Comparison of ENCODE assay signal across 17 mouse cellular contexts in genomic region chrX:165191170-165191569, GRCm38 (mm10).
DNase-seq lines count a peak whose midpoint lies in the region; ATAC-seq and TF ChIP-seq lines count a peak whose summit lies in the region.
"Had no signal": no experiment of that assay in that cellular context is flagged by ENCODE, and none has a peak within 500 bp of the region (broad histone marks: within the 10 kb centered on the region; RNA-seq: fewer than 3 reads in every experiment).

No protein-coding gene starts in this region.

- CTCF ChIA-PET in Patski (lab: Charles Lee): no interaction called here

- in situ Hi-C loops in Patski (cut with MboI; ENCODE audit: low pct_unique_long_range_greater_than_20kb): loop anchor here (25.0 kb wide), 1 partner anchor 971 kb away; the partner anchor contains the start of gene Gemin8

- 28% methylated on average over 1 of the region's 1 CpGs for WGBS in liver, postnatal 0 days (ENCODE audit: insufficient replicate concordance)
- WGBS in intestine, postnatal 0 days: 34% methylated on average over 1 of the region's 1 CpGs
- WGBS in stomach, embryonic 16.5 days: 30% methylated on average over 1 of the region's 1 CpGs
- 40% methylated on average over 1 of the region's 1 CpGs for WGBS in heart, embryonic 12.5 days

- no peak overlapping the region for H3K9ac ChIP-seq in liver, postnatal 0 days (replicated peaks)
- H3K9ac ChIP-seq in intestine, postnatal 0 days (ENCODE audit: low read depth, low read length): no peak overlapping the region
- H3K9ac ChIP-seq in stomach, embryonic 16.5 days (ENCODE audit: low read length): no peak overlapping the region
- H3K9ac ChIP-seq in heart, embryonic 12.5 days: no peak overlapping the region
- H3K9ac ChIP-seq: forebrain, embryonic 13.5 days; heart, embryonic 15.5 days had no signal

- H3K27me3 ChIP-seq in liver, postnatal 0 days (ENCODE audit: insufficient read depth, low read length): no peaks in the 10 kb centered on the region
- peaks cover 5% of the 10 kb centered on the region for H3K27me3 ChIP-seq in Patski
- H3K27me3 ChIP-seq in intestine, postnatal 0 days (replicated peaks; ENCODE audit: control insufficient read depth, insufficient read depth, low read length): no peaks in the 10 kb centered on the region
- H3K27me3 ChIP-seq in stomach, embryonic 16.5 days (ENCODE audit: control insufficient read depth, insufficient read depth, low read length): no peaks in the 10 kb centered on the region
- H3K27me3 ChIP-seq in heart, embryonic 12.5 days (replicated peaks): no peaks in the 10 kb centered on the region
- H3K27me3 ChIP-seq: forebrain, embryonic 13.5 days; heart, embryonic 15.5 days had no signal

- H3K27ac ChIP-seq in liver, postnatal 0 days (ENCODE audit: low read depth): no peak overlapping the region
- no peak overlapping the region for H3K27ac ChIP-seq in intestine, postnatal 0 days (ENCODE audit: low read depth, low read length)
- H3K27ac ChIP-seq in stomach, embryonic 16.5 days (ENCODE audit: low read length): no peak overlapping the region
- no peak overlapping the region for H3K27ac ChIP-seq in heart, embryonic 12.5 days (ENCODE audit: poor library complexity, severe bottlenecking)
- H3K27ac ChIP-seq: embryonic facial prominence, embryonic 10.5 days; forebrain, embryonic 13.5 days; heart, embryonic 15.5 days; hindbrain, embryonic 10.5 days had no signal

- no peak for TF ChIP-seq CTCF in liver, postnatal 0 days (IDR thresholded peaks at IDR 0.05; ENCODE audit: low read depth)
- peak; percentile 10 for TF ChIP-seq CTCF in Patski (IDR thresholded peaks at IDR 0.05)
- TF ChIP-seq CTCF in intestine, postnatal 0 days (IDR thresholded peaks at IDR 0.05; ENCODE audit: low read depth): peak; percentile 28

- H3K4me1 ChIP-seq in liver, postnatal 0 days (ENCODE audit: insufficient read depth): no peaks in the 10 kb centered on the region
- H3K4me1 ChIP-seq in intestine, postnatal 0 days (replicated peaks; ENCODE audit: control insufficient read depth, insufficient read depth, low read length): no peaks in the 10 kb centered on the region
- H3K4me1 ChIP-seq in stomach, embryonic 16.5 days (ENCODE audit: control insufficient read depth, insufficient read depth, low read length): no peaks in the 10 kb centered on the region
- H3K4me1 ChIP-seq in heart, embryonic 12.5 days (replicated peaks): no peaks in the 10 kb centered on the region
- H3K4me1 ChIP-seq: embryonic facial prominence, embryonic 10.5 days; forebrain, embryonic 13.5 days; heart, embryonic 15.5 days; hindbrain, embryonic 10.5 days had no signal

- H3K9me3 ChIP-seq in liver, postnatal 0 days (ENCODE audit: low read length): no peaks in the 10 kb centered on the region
- H3K9me3 ChIP-seq in intestine, postnatal 0 days (ENCODE audit: control insufficient read depth): no peaks in the 10 kb centered on the region
- no peaks in the 10 kb centered on the region for H3K9me3 ChIP-seq in stomach, embryonic 16.5 days (replicated peaks; ENCODE audit: control insufficient read depth, low read length)
- H3K9me3 ChIP-seq in heart, embryonic 12.5 days (replicated peaks): no peaks in the 10 kb centered on the region
- H3K9me3 ChIP-seq: embryonic facial prominence, embryonic 10.5 days; forebrain, embryonic 13.5 days; heart, embryonic 15.5 days; hindbrain, embryonic 10.5 days had no signal

- peak; percentile 11 for DNase-seq in liver, postnatal 0 days
- no peak for DNase-seq in liver
- DNase-seq in Patski (ENCODE audit: low read depth, low spot score): no peak
- DNase-seq in adrenal gland, postnatal 14 days: no peak
- DNase-seq: cerebellum, adult 11 months; cerebellum, postnatal 36 days; kidney, postnatal 4 days; right cerebral cortex, postnatal 25 days had no signal

- H3K4me2 ChIP-seq in liver, postnatal 0 days (ENCODE audit: low read depth, low read length): no peak overlapping the region
- H3K4me2 ChIP-seq in intestine, postnatal 0 days (replicated peaks; ENCODE audit: low read depth): no peak overlapping the region
- H3K4me2 ChIP-seq in stomach, embryonic 16.5 days (ENCODE audit: low read depth, low read length): no peak overlapping the region
- no peak overlapping the region for H3K4me2 ChIP-seq in heart, embryonic 12.5 days
- H3K4me2 ChIP-seq: forebrain, embryonic 13.5 days; heart, embryonic 15.5 days; liver, embryonic 11.5 days; midbrain, embryonic 11.5 days had no signal

- no peaks in the 10 kb centered on the region for H3K36me3 ChIP-seq in liver, postnatal 0 days (replicated peaks; ENCODE audit: insufficient read depth, low read length)
- no peaks in the 10 kb centered on the region for H3K36me3 ChIP-seq in intestine, postnatal 0 days (ENCODE audit: control insufficient read depth, insufficient read depth)
- H3K36me3 ChIP-seq in stomach, embryonic 16.5 days (ENCODE audit: control insufficient read depth, insufficient read depth, low read length): no peaks in the 10 kb centered on the region
- H3K36me3 ChIP-seq in heart, embryonic 12.5 days: no peaks in the 10 kb centered on the region
- H3K36me3 ChIP-seq: embryonic facial prominence, embryonic 10.5 days; heart, embryonic 15.5 days; hindbrain, embryonic 10.5 days had no signal

- POLR2A ChIA-PET in Patski (lab: Charles Lee): no interaction called here

- H3K4me3 ChIP-seq in liver, postnatal 0 days (ENCODE audit: low read depth, low read length): no peak overlapping the region
- H3K4me3 ChIP-seq in intestine, postnatal 0 days (ENCODE audit: low read depth, low read length): no peak overlapping the region
- H3K4me3 ChIP-seq in stomach, embryonic 16.5 days (replicated peaks; ENCODE audit: low read length): no peak overlapping the region
- H3K4me3 ChIP-seq in heart, embryonic 12.5 days: no peak overlapping the region
- H3K4me3 ChIP-seq: embryonic facial prominence, embryonic 10.5 days; forebrain, embryonic 13.5 days; heart, embryonic 15.5 days; hindbrain, embryonic 10.5 days had no signal

- TF ChIP-seq EP300 in liver, postnatal 0 days (IDR thresholded peaks at IDR 0.05; ENCODE audit: low read depth): peak; percentile 31; the same call in 1 of the 2 replicates

- ATAC-seq in liver, postnatal 0 days: peak; percentile 90
- no peak for ATAC-seq in Patski
- ATAC-seq in intestine, postnatal 0 days: no peak
- ATAC-seq in stomach, embryonic 16.5 days (ENCODE audit: insufficient read depth, low FRiP score): peak; percentile 50; the same call in 1 of the 2 replicates
- no peak for ATAC-seq in heart, embryonic 12.5 days (ENCODE audit: insufficient number of reproducible peaks, low FRiP score)
- ATAC-seq: forebrain, embryonic 13.5 days had no signal

Comparison
In these comparisons a context has a peak if more than half of its experiments do, and no peak if none do; other contexts are left out.
1. ATAC-seq: peak in liver, postnatal 0 days (single experiment) and stomach, embryonic 16.5 days (single experiment); none in Patski (single experiment), intestine, postnatal 0 days (single experiment) and heart, embryonic 12.5 days (single experiment).